Mouse (Mus musculus) myocyte (in vitro differentiated cells): ENCODE results near the gene Arl9. TPM values are rescaled to one million over a fixed set of nuclear protein-coding genes. Genes with fewer than 3 reads are reported as not detected.

Experiments
- H3K27me3 ChIP-seq: one replicate; pipeline ENCODE4 v1.6.1; 2011; ENCODE audit not compliant: control insufficient read depth, insufficient read depth, insufficient read length
- H3K36me3 ChIP-seq: one replicate; pipeline ENCODE4 v1.6.1; 2011; ENCODE audit not compliant: control insufficient read depth, insufficient read depth
- H3K4me2 ChIP-seq: one replicate; pipeline ENCODE4 v1.6.1; 2011; ENCODE audit warnings: low read depth, control low read depth
- H3K4me3 ChIP-seq: one replicate; pipeline ENCODE4 v1.5.1; 2011; ENCODE audit warnings: mild to moderate bottlenecking, control low read depth, moderate library complexity
- H3K79me2 ChIP-seq: one replicate; pipeline ENCODE4 v1.6.1; 2011; ENCODE audit not compliant: control insufficient read depth, insufficient read depth
- H3ac ChIP-seq: one replicate; pipeline ENCODE4 v1.6.1; 2011; ENCODE audit not compliant: control insufficient read depth, insufficient read length
- CEBPB ChIP-seq: IDR thresholded peaks from 2 replicates; pipeline ENCODE4 v1.6.1; 2011; ENCODE audit warnings: mild to moderate bottlenecking, moderate library complexity; ENCODE audit not compliant: poor library complexity, insufficient read depth, severe bottlenecking
- E2F4 ChIP-seq: IDR thresholded peaks from one replicate; pipeline ENCODE4 v1.6.1; 2011; ENCODE audit warnings: mild to moderate bottlenecking, control low read depth, moderate library complexity; ENCODE audit not compliant: insufficient read depth
- MAX ChIP-seq: IDR thresholded peaks from one replicate; pipeline ENCODE4 v1.6.1; 2011; ENCODE audit warnings: low read depth, mild to moderate bottlenecking, control low read depth
- MYOD1 ChIP-seq, 3 experiments: IDR thresholded peaks; one replicate each; pipeline ENCODE4 v1.6.1; 2011; ENCODE audit warnings: control low read depth in 2 of 3, low read depth in 2 of 3, mild to moderate bottlenecking in 2 of 3, moderate library complexity in 1 of 3; ENCODE audit not compliant: insufficient read length in 2 of 3, control insufficient read depth in 1 of 3
- MYOG ChIP-seq, 3 experiments: IDR thresholded peaks; one replicate each; pipeline ENCODE4 v1.6.1; 2011; ENCODE audit warnings: control low read depth in 2 of 3, low read depth in 2 of 3, mild to moderate bottlenecking in 2 of 3; ENCODE audit not compliant: insufficient read length in 2 of 3, control insufficient read depth in 1 of 3, insufficient read depth in 1 of 3
- POLR2A ChIP-seq: IDR thresholded peaks from one replicate; pipeline ENCODE4 v1.6.1; 2011; ENCODE audit warnings: low read depth, mild to moderate bottlenecking, control low read depth, moderate library complexity; ENCODE audit not compliant: insufficient read length
- POLR2AphosphoS2 ChIP-seq: IDR thresholded peaks from one replicate; pipeline ENCODE4 v1.6.1; 2011; ENCODE audit warnings: low read depth, control low read depth; ENCODE audit not compliant: insufficient read length
- REST ChIP-seq: IDR thresholded peaks from one replicate; pipeline ENCODE4 v1.6.1; 2011; ENCODE audit warnings: mild to moderate bottlenecking, control low read depth, moderate library complexity; ENCODE audit not compliant: insufficient read depth, insufficient read length
- SRF ChIP-seq: IDR thresholded peaks from one replicate; pipeline ENCODE4 v1.6.1; 2011; ENCODE audit warnings: low read depth; ENCODE audit not compliant: control insufficient read depth, insufficient read length
- TCF12 ChIP-seq: IDR thresholded peaks from one replicate; pipeline ENCODE4 v1.6.1; 2011; ENCODE audit warnings: mild to moderate bottlenecking, control low read depth; ENCODE audit not compliant: poor library complexity, insufficient read depth, severe bottlenecking
- TCF3 ChIP-seq: IDR thresholded peaks from one replicate; pipeline ENCODE4 v1.6.1; 2011; ENCODE audit warnings: low read depth, control low read depth; ENCODE audit not compliant: insufficient read length
- USF1 ChIP-seq: IDR thresholded peaks from one replicate; pipeline ENCODE4 v1.6.1; 2011; ENCODE audit warnings: low read depth, mild to moderate bottlenecking, control low read depth, moderate library complexity
- polyA plus RNA-seq: library from polyadenylated mRNA; unstranded; fragments of >200 nt; fragmentation: generic; extraction: Trizol; gene quantifications from one replicate; pipeline ENCODE4 v1.2.1, GENCODE M21; 2012; ENCODE audit warnings: missing spikeins

Gene Arl9
- polyA plus RNA-seq, 1 experiment: not detected

GRCm38 (mm10) chr5:76998416-76998815 lies 5.4 kb upstream of the Arl9 start:
- no peak overlapping the region for H3K4me3 ChIP-seq
- peaks cover 61% of the 10 kb centered on the region for H3K36me3 ChIP-seq
- H3K79me2 ChIP-seq: no peaks in the 10 kb centered on the region
- no peaks in the 10 kb centered on the region for H3K27me3 ChIP-seq
- H3K4me2 ChIP-seq: no peak overlapping the region
- no peak overlapping the region for H3ac ChIP-seq
- TF ChIP-seq TCF12 (no peak), TCF3 (no peak), POLR2AphosphoS2 (no peak)

DNA sequence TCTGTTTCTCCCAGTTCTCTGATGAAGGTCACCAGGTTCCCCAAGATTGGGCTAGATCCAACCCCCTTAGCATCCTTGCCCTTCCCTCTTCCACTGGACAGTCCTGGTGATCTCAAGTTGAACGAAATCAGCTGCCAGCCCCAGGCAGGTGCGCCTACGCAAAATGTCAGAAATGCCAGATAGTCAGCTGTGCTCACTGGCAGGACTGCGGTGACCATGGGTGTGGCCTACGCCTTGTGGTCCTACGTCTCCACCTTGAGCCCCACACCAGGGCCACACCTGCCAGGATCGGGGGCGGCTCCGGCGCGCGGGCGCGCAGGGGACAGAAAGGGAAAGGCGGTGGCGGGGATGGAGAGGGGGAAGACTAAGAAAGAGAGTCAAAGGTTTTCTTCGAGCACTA lies 2.7 kb upstream of the Arl9 start:
- Histone ChIP-seq H3K79me2 (no peaks in the 10 kb centered on the region), H3K27me3 (no peaks in the 10 kb centered on the region), H3K4me2 (no peak overlapping the region), H3K36me3 (peaks cover 40% of the 10 kb centered on the region), H3K4me3 (no peak overlapping the region), H3ac (no peak overlapping the region)
- no peak for TF ChIP-seq MYOD1 (IDR thresholded peaks at IDR 0.05; ENCODE audit: control insufficient read depth in 1 of 3, insufficient read length in 2 of 3, low read depth in 2 of 3)
- peak; percentile 29 for TF ChIP-seq POLR2AphosphoS2

GRCm38 (mm10) chr5:77010352-77010751 lies 6.5 kb downstream of the Arl9 start:
- no peaks in the 10 kb centered on the region for H3K27me3 ChIP-seq
- H3K79me2 ChIP-seq: no peaks in the 10 kb centered on the region
- H3K4me2 ChIP-seq: no peak overlapping the region
- H3K4me3 ChIP-seq: no peak overlapping the region
- H3K36me3 ChIP-seq: no peaks in the 10 kb centered on the region
- TF ChIP-seq MAX (no peak), POLR2AphosphoS2 (no peak), REST (no peak), MYOD1 (IDR thresholded peaks at IDR 0.05; ENCODE audit: control insufficient read depth in 1 of 3, insufficient read length in 2 of 3, low read depth in 2 of 3) (no peak), TCF12 (no peak), TCF3 (no peak), MYOG (IDR thresholded peaks at IDR 0.05; ENCODE audit: control insufficient read depth in 1 of 3, insufficient read depth in 1 of 3, insufficient read length in 2 of 3, low read depth in 2 of 3) (no peak), USF1 (no peak), POLR2A (no peak)
- H3ac ChIP-seq: no peak overlapping the region

DNA sequence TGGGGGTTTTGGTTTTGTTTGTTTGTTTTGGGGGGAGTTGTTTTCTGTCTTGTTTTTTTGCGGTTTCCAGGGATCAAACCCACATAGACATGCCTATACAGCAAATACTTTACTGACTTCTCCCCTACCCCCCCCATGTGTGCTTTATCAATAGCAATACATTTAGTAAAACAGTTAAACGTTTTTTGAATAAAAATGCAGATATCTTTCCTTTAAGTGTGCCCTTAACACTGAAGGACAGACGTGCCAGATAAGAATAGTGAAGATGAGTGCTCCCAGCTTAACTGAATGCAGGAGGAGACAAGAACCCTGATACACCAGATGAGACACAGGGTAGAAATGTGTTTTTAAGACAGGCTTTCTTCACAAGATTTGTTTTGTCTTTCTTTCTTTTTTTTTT lies 7.2 kb downstream of the Arl9 start:
- no peak overlapping the region for H3ac ChIP-seq
- no peaks in the 10 kb centered on the region for H3K27me3 ChIP-seq
- H3K4me2 ChIP-seq: no peak overlapping the region
- no peaks in the 10 kb centered on the region for H3K36me3 ChIP-seq
- H3K4me3 ChIP-seq: no peak overlapping the region
- no peaks in the 10 kb centered on the region for H3K79me2 ChIP-seq
- TF ChIP-seq MYOD1 (IDR thresholded peaks at IDR 0.05; ENCODE audit: control insufficient read depth in 1 of 3, insufficient read length in 2 of 3, low read depth in 2 of 3): no peak
- no peak for TF ChIP-seq TCF12
- TF ChIP-seq USF1: no peak
- TF ChIP-seq POLR2A: no peak
- TF ChIP-seq MYOG (IDR thresholded peaks at IDR 0.05; ENCODE audit: control insufficient read depth in 1 of 3, insufficient read depth in 1 of 3, insufficient read length in 2 of 3, low read depth in 2 of 3): no peak
- no peak for TF ChIP-seq E2F4
- TF ChIP-seq MAX: no peak
- TF ChIP-seq POLR2AphosphoS2: no peak
- no peak for TF ChIP-seq SRF
- TF ChIP-seq REST: no peak
- TF ChIP-seq TCF3: no peak

DNA sequence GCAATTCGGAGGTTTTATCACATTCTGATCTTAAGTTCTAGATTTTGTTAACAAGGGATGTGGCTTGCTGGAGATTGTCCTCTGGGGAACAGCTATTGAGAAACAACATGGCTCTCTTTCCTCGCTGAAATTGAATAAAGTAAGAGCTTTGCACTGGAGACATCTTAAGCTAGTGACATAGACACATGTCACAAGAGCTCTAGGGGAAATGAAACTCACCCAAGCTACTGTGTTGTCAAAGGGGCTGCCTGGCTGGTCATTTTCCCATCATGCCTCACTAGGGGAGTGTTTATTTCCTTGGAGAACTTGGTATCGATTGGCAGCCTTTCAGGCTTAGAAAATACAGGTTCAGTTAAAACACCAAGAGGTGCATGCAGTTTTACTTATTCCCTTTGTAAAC lies 9.3 kb downstream of the Arl9 start:
- TF ChIP-seq SRF: no peak
- no peak for TF ChIP-seq E2F4
- no peak overlapping the region for H3ac ChIP-seq

GRCm38 (mm10) chr5:77015544-77016482 lies 12.0 kb downstream of the Arl9 start, which contains the start of gene Thegl:
Gene Thegl (plus strand): TSS chr5:77016023.
- no peak for TF ChIP-seq USF1
- no peak for TF ChIP-seq POLR2AphosphoS2
- no peak for TF ChIP-seq TCF3
- no peak for TF ChIP-seq MYOG (IDR thresholded peaks at IDR 0.05; ENCODE audit: control insufficient read depth in 1 of 3, insufficient read depth in 1 of 3, insufficient read length in 2 of 3, low read depth in 2 of 3)
- TF ChIP-seq CEBPB: no peak
- no peak for TF ChIP-seq TCF12
- no peak for TF ChIP-seq REST
- TF ChIP-seq E2F4: no peak
- Histone ChIP-seq H3K4me2 (peak within 1 kb of the TSS; percentile 18), H3K36me3 (no peaks in the 10 kb centered on the region), H3K27me3 (no peaks in the 10 kb centered on the region), H3ac (no peak within 1 kb of the TSS), H3K4me3 (no peak within 1 kb of the TSS), H3K79me2 (no peaks in the 10 kb centered on the region)

More for the DNA sequence above, 9.3 kb downstream of the Arl9 start:
- Histone ChIP-seq H3K36me3 (no peaks in the 10 kb centered on the region), H3K4me2 (no peak overlapping the region), H3K27me3 (no peaks in the 10 kb centered on the region), H3K79me2 (no peaks in the 10 kb centered on the region), H3K4me3 (no peak overlapping the region)
